Mouse (Mus musculus): Measurements from ENCODE around the gene Fignl2.

Gene Fignl2

DNA sequence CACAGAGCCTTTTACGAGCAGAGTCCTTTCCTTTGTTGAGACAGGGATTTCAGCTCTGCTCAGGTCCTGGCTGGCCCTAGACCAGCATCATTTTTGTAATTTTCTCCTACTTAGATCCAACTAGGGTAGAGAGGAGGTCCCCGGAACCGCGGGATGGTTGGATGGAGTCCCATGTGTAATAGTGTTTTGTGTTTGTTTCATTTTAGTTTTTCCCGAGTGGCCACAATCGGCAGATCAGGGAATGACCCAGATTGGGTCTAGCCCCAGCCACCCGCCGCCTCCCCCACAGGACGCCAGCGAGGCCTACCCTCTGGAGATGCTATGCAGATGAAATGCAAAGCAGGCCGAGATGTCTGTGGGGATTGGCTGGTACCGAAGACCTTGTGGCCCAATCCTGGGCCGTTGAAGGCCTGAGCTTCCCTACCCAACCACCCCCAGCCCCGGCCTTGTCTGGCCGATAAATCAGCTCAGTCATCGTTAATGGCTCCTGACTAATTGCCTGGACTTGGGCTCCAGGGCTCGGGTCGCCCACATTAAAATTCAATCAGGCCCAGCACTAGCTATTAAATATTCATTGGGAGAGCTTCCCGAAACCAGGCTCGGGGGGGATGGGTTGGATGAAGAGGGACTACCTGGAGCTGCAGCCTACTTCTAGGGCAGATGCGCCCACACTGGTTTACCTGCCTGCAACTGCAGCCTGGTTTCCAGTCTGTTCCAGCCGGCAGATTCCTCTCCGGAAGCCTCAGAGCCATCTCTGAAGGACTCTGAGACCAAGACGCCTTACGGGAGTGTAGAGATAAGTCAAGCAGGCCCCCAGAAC lies 14.7 kb upstream of the Fignl2 start:
- DNase-seq (ENCODE audit: low read depth), result no peak

DNA sequence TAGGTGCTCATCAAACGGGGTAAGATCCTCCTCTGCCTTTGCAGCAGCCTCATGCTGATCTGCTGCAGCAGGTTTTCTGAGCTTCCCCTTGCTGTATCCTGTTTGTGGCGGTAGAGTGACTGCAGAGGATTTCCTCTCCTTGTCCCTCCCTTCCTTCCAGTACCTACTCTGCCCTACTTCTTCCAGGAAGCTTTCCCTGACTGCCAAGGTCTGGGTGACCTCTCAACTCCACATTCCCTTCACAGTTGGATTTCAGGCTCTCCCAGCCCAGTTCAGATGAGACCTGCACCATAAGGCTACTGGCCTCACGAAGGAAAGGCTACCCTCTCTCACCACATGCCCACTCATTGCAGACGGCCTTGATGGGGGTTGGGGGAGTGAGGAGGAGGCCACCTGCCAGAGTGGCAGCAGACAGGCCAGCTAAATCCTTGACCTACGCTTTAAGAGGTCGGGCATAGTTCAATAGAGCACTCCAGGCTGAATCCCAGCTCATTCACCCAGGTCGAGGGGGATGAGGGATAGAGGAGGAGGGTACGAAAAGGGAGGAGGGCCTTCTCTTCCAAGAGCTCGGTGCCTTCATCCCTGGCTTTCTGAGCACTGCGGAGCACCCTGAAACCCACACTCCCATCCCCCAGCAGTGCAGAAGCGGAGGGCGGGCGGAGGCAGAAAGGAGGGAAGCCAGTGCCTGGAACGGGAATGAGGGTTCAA lies 13.9 kb upstream of the Fignl2 start:
- DNase-seq (ENCODE audit: low read depth), result no peak

DNA sequence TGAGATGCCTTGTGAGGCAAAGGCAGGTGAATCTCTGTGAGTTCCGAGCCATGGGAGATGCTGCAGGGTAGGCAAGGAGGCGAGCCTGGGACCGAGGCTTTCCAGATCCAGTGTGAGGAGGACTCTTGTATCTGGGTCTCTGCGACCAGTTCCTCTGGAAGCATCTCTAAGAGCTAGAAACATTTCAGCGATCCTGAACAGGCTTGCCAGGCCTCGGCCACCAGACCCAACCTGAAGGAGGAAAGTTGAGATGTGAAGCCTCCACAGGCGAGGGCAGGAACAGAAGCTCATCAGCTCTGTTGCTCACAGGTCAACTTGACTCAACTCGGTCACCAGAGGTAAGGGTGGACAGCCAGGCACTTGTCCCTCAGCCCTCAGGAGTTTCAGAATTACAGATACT lies 13.2 kb upstream of the Fignl2 start:
- DNase-seq (ENCODE audit: low read depth), result no peak

DNA sequence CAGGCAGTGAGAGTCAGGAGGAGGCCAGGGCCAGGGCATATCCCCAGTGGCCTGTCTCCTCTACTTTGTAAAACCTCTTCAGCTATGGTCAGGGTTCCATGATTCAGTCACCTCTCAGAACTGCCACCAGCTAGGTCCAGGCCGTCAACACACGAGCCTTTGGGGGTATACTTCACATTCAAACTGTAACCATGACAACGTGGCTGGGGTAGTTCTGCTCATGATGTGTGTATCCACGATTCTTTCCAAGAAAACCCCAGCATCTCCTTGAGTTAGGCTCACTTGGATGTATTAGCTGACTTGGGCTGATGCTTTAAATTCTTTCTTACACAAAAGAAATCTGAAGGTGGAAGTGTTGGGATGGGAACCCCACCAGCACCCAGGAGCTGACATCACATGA lies 9.9 kb upstream of the Fignl2 start:
- no peak for DNase-seq (ENCODE audit: low read depth)

DNA sequence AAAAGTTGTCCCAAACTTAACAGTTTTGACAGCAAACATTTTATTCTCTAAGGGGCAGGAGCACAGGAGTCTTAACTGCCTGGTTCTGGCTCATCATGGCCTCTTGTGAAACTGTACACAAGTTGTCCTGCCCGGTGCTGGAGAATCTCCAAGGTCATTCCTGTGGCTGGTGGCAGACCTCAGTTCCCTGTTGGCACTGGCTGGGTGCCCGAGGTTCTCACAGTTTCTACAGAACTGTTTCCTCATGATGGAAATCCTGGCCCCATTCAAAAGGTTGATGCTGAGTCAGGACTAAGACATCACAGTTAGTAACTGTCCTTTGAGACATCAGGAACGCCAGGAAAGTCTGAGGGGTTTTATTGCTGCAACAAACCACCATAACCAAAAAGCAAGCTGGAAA lies 8.6 kb upstream of the Fignl2 start:
- peak; percentile 93 for DNase-seq (ENCODE audit: low read depth)

DNA sequence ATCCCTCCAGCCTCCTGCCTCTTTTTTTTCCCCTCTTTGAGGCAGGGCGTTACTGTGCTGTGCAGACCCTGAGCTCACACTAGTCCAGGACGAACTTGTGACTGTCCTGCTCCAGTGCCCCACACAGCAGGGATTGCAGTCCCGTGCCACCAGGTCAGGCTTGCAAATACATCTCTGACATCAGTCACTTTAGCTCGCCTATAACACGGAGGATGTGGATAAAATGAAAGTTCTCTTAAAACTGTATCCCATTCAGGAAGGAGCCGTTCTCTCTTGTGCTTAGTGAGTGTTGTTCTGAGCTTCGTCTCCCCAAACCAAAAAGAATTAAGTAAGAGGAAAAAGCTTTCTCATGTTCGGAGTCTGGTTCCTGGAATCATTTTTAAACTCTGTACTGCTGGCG lies 8.1 kb upstream of the Fignl2 start:
- no peak for DNase-seq (ENCODE audit: low read depth)

DNA sequence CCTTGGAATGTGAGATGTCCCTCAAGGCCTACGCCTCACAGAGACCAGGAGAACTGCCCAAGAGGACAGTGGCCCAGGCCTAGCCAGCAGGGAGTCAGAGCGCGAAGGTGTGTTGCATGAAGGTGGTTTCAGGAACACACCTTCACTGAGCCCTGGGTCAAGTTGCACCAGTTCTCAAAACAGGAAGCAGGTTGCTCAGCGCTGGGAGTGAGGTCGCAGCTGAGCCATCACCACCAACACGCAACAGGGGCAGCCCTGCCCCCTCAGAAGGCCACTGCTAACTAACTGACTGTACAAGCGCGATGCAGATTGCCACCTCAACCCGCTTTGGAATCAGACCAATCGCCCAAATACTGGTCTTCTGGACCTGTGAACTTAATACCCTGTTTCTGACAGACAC lies 6.1 kb upstream of the Fignl2 start:
- DNase-seq (ENCODE audit: low read depth), result no peak

DNA sequence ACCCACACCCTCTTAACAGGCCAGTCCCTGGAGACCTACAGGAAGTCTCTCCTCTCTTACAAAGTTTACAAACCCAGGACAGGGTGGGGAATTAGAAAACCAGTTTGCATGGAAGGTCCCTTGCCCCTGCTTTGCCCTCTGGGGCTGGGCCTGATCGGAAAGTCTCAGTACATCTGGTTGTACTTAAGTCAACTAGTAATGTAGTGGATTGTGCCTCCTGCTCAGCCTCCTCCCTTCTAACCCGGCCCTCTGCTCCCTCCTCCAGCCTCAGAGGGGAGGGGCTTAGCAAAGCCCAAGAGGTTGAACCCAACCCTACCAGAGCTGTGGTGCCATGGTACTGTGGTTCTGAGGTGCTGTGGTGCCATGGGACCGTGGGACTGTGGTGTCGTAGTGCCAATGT lies 3.9 kb upstream of the Fignl2 start:
- no peak for DNase-seq (ENCODE audit: low read depth)

DNA sequence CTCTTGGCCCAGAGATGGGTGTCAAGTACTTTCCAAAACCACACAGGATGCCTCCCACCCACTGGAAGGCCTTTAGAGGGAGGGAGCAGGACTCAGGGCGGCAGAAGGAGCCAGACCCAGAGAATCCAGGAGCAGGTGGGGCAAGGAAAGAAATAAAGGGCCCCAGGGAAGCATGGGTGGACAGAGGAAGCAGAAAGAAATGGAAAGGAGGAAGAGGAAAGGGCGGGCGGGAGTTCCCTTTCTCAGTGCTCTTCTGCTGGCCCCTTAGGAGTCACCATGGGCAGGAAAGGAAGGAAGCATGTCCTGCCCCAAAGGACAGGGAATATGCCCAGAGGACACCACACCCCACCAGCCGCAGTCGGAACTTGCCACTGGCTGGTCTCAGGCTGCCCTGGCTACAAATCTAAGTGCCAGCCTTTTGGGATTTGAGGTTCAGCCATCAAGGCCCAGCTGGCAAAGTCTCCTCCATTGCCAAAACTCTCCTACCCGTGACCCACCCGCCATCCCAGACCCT lies 2.7 kb upstream of the Fignl2 start:
- DNase-seq (ENCODE audit: low read depth), result no peak

DNA sequence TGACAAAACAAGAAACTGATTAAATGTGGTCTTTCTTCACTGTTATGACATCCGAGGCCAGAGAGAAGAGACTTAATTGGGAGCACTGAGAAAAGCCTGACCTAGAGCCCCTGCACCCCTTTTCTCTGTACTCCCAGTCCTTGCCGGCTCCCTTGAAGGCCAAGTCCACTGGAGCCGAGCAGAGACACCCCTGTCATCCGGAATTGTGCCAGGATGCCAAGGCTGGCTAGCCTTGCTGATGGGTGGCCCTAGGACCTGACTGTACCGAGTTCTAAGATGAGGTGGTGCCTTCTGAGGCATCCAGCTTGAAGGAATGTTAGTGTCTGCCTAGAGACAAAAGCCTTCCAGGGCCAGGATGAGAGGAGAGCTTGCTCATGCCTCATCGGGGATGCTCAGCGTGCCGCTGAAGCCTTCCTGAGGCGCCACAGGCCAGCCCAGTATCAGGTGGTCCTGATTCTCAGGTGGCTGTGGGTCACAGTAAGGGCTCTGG lies 1.7 kb upstream of the Fignl2 start:
- no peak for DNase-seq (ENCODE audit: low read depth)

DNA sequence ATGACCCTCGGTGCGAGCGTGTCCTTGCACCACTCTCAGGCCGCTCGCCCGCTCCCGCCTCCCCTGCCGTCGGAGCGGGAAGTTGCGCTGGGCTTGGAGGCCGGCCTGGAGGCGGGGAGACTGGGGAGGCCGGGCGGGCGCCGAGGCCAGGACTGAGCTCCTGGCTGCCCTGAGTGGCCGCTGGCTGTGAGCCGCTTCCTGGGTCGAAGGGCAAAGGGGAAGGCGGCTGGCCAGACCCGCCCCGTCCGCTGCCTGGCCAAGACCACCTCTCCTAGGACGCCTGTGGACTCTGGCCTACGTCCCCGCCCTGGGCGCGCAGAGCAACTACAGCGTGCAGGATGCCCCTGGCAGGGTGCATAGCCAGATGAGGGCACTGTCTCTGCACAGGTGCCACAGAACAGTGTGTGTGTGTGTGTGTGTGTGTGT lies 377 bp upstream of the Fignl2 start:
- DNase-seq (ENCODE audit: low read depth), result peak; percentile 50

DNA sequence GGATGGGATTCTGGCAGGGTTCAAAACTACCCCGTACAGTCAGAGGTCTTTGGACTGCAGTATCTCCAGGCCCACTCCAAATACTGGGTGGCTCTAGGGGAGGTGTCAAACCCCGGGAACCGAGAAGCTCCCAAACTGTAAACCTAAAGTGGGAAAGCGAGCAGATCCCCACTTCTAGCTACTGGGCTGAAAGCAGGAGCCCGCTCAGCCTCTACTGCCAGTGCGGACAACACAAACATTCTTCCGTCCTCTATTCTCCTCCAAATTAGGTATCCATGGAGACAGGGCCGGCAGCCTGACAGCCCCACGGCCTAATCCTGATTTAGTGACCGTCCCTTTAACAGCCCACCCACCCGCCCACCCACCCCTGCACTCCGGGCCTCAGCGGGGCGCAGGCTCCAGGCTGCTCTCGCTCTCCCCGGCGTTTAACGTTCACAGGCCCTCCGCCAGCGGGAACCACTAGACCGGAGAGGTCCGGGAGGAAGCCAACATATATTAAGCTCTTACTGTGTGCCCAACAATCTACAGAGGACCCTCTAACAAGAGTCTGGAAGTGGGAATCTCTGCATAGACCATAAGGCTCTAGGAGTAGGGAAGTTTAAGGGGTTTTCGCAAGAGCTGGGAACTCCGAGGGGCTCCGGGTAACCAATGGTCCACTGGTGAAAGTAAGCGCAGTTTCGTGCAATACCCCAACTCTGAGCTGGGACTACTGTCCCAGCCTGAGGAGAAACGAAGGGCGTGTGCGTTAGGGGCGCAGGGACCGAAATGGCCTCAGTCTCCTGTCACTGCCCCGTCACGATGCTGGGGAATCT lies 1.2 kb downstream of the Fignl2 start:
- no peak for DNase-seq (ENCODE audit: low read depth)

DNA sequence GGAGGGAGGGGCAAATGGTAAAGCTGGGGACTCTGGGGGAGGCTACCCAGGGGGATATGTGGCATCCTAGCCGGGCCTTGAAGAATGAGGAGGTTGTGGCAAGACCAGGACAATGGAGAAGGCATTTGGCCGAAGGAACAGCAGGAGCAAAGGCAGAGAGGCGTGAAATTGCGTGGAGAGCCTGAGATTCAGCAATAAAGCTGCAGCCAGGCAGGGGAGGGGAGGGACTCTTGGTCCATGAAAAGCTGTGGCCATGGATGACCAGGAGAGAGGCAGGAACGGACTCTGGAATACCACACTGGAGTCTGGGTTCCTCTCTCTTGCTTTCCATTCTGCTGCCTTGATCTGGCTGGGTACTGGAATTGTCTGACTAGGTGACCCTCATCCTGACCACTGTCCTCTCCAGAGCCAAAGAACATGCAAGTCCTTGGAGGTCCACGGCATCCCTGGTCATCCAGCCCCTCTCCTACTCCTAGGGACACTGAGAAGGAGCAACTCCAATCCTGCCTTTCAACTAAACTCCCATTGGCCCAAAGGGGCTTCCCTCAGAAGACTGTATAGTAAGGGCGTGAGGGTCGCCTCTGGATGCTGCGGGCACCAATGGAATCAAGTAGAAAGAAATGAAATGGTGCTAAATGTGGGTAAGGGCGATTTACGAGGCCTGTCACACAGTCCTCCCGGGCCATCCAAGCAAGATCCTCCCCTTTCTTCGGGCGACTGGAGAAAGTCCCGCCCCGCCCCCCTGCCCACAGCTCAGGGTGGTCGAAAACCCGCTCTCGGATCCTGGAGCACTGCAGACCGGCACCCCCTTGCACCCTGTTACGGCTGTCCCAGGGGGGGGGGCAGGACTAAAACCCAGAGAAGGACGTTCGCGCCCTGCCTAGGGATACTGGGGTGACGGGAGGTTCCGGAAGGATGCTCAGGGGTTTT lies 2.0 kb downstream of the Fignl2 start:
- DNase-seq (ENCODE audit: low read depth), result no peak

DNA sequence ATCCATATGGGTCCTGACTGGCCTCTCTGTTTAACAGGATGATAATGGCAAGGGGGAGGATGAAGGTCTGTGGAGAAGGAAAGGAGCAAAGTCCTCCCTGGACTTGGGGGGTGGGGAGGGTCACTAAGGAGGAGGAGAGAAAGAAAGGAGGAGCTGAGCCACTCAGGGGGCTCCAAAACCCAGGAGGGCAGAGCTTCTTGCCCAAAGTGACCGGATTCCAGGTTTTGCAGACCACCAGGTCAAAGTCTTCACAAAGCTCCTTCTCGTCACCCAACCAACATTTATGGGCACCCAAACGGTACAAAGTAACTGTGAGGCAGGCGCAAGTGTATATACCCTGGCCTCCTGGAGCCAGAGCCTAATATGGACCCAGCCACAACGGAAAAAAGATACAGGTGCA lies 2.7 kb downstream of the Fignl2 start:
- DNase-seq (ENCODE audit: low read depth), result no peak

DNA sequence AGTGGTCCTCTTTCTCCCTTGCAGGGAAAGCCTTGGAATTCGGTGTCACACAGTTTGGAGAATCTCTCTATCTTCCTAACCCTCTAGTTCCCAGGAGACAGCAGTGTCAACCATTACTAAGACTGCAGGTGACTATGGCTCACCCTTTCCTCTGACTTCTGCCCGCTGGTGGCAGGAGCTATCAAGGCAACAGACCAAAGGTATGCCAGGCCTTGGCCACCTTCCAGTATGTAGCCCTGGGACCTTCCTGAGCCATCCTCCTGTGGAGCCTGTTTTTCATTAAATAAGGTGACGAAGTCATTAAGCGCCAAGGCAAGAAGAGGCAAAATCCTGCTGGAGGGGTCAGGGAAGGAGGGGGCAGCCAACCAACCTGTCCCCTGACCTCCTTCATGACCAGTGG lies 3.2 kb downstream of the Fignl2 start:
- no peak for DNase-seq (ENCODE audit: low read depth)

DNA sequence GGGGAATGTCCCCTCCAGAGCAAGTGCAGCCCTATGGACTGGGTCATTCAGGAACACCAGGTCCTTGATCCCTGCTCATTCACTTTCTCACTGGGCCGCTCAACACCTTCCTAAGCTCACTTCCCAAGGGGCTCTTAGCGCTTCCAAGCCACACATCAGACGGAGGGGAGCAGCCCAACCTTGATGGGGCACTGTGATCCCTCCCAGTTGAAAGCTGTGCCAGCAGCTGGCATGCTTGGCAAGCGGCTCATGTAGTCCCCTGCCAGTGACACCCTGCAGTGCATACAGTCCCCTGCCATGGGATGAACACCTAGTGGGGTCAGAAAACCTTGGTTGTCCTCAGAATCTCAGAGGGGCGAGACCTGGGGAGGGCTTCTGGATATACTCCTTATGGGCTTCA lies 4.3 kb downstream of the Fignl2 start:
- DNase-seq (ENCODE audit: low read depth), result no peak

DNA sequence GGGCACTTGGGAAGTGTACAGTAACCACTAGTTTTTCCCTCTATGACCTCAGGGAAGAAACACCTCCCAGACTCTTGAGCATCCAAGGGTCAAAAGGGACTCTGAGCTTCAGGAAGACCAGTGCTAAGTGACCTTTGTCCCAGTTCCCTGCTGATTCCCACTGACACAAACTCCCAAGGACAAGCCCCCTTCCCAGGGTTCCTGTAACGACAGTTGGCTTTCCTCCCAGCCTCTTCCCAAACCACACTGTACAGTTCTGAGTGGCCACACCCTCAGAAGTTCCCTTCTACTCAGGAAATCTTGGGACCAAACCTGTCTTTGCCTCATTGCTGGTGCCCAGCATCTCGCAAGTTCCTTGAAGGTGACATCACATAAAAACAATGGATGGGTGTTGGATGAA lies 5.6 kb downstream of the Fignl2 start:
- no peak for DNase-seq (ENCODE audit: low read depth)

DNA sequence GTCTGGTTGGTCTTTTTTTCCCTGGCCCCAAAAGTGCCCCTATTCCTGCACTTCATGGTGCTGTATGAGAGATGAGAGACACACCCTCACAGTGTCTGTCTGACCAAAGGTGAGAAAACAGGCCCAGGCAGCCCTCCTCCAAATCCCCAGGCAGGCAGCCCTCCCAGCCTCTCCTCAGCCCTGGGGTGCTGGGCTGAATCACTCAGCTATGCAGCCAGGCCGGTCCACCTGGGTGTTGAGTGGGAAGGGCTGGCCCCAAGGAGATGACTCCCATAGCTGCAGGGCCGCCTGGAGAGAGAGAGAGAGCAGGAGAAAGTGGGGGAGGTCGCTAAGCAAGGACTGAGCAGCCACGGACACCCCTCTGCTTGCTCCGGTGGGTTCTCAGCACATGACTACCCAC lies 7.6 kb downstream of the Fignl2 start:
- no peak for DNase-seq (ENCODE audit: low read depth)

DNA sequence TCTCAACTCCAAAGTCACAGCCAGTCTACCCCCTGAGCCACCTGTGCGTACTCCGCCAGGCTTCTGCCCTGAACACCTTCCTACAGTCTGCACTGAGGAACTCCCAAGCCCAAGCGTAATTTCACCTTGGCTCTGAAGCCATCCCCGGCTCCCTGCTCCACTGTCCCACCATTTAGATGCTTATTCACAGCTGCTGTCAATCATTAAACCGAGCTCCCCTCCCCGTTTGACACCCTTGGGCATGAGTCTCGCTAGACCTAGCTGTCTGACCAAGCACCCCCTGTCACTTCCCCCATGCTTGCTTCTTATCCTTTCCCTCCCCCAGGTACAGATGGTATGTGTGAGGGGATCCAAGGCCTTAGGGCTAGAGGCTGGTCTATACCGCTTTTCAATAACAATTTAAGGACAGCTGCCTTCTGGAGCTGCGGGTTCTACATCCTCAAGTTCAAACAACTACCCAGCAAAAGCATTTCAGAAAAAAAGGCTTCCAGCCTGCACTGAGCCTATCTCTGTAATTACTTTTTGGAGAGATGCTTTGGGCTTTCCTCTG lies 8.7 kb downstream of the Fignl2 start:
- no peak for DNase-seq (ENCODE audit: low read depth)

DNA sequence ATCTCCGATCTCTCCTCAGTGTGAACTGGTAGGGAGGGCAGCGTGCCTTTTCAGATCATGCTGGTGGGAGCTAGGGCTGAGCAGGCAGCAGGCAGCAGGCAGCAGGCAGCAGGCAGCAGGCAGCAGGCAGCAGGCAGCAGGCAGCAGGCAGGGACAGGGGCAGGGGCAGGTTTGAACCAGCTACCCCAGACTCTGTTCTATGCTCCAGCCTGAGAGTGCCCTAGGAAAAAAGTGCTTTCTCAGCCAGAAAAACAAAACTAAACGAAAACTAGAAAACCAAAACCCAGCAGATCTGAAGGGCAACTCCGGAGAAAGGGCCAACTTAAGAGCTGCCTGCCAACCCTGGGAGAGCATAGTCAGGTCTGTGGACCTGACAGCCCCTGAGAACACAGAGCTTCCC lies 9.7 kb downstream of the Fignl2 start:
- DNase-seq (ENCODE audit: low read depth), result no peak

DNA sequence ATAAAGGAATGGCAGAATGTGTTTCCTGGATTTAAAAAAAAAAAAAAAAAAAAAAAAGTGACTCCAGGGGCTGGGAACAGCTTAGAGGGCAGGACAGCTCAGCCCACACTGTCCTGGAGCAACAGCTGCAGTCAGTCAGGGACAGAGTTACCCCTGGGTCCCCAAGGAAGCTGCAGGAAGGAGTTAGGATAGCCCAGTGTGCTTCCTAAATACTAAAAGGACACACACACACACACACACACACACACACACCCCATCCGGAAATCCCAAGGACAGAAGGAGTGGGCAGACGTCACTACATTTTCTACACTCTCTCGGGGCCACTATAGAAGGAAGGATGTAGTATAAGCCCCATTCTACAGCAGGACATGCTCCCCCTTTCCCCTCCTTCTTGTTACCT lies 10.3 kb downstream of the Fignl2 start:
- DNase-seq (ENCODE audit: low read depth), result no peak

Data from fibroblast of lung, adult 2 months (primary cell).